Mouse (Mus musculus) heart, adult 2 months (tissue): ENCODE data around the gene Trim69. TPM values are rescaled to one million over a fixed set of nuclear protein-coding genes. Genes with fewer than 3 reads are reported as not detected.
"Not testable (repeated sequence)": the region's sequence is repeated elsewhere in the genome, so short reads cannot be mapped to it uniquely, and the experiment has no call there.

ENCODE experiments used
- DNase-seq, 2 experiments: peaks; one replicate each; pipeline ENCODE4 v3.0.0; 2021
- H3K27ac ChIP-seq: fragments of 200-600 bp; 2 replicates; pipeline ENCODE4 v1.8.1; 2022
- H3K27me3 ChIP-seq: fragments of 200-500 bp; 2 replicates; pipeline ENCODE4 v1.6.1; 2012; ENCODE audit warnings: mild to moderate bottlenecking, low read length, inconsistent platforms, mixed read lengths; ENCODE audit not compliant: control insufficient read depth, insufficient read depth
- H3K36me3 ChIP-seq: fragments of 200-500 bp; 2 replicates; pipeline ENCODE4 v1.6.1; 2012; ENCODE audit warnings: low read length, inconsistent platforms; ENCODE audit not compliant: control insufficient read depth, insufficient read depth
- H3K4me1 ChIP-seq: fragments of 200-500 bp; 2 replicates; pipeline ENCODE4 v1.6.1; 2011; ENCODE audit warnings: low read length; ENCODE audit not compliant: control insufficient read depth, insufficient read depth
- H3K4me3 ChIP-seq: fragments of 200-600 bp; 2 replicates; pipeline ENCODE4 v1.8.1; 2022
- H3K79me2 ChIP-seq: fragments of 200-500 bp; replicated peaks from 2 replicates; pipeline ENCODE4 v1.6.1; 2012; ENCODE audit warnings: mild to moderate bottlenecking, inconsistent platforms, low read length, moderate library complexity, mixed read lengths; ENCODE audit not compliant: control insufficient read depth, insufficient read depth
- H3K9ac ChIP-seq: fragments of 200-500 bp; 2 replicates; pipeline ENCODE4 v1.6.1; 2012; ENCODE audit warnings: low read depth, mild to moderate bottlenecking, control low read depth, inconsistent platforms, low read length, mixed read lengths
- CTCF ChIP-seq: fragments of 200-600 bp; IDR thresholded peaks from 2 replicates; pipeline ENCODE4 v1.8.1; 2022; ENCODE audit warnings: antibody characterized with exemption, mild to moderate bottlenecking, moderate library complexity
- EP300 ChIP-seq: fragments of 200-500 bp; IDR thresholded peaks from 2 replicates; pipeline ENCODE4 v1.6.1; 2011; ENCODE audit warnings: low read depth, low read length, control low read depth; ENCODE audit not compliant: insufficient read depth
- POLR2A ChIP-seq: fragments of 200-500 bp; IDR thresholded peaks from 2 replicates; pipeline ENCODE4 v1.6.1; 2011; ENCODE audit warnings: mild to moderate bottlenecking, low read depth, low read length, control low read depth; ENCODE audit not compliant: insufficient read depth
- WGBS: fragments of 180-500 bp; shearing (Covaris S2); methylation state at CpG from one replicate; pipeline ENCODE4 v1.1.7; 2018; 5-methylcytosine and 5-hydroxymethylcytosine counted together
- intact Hi-C: fragments of 180-260 bp; cut with DNase I; formaldehyde crosslinking; loops from one replicate; pipeline ENCODE4 v1.15.1; 2025
- polyA plus RNA-seq: library from polyadenylated mRNA; depleted of rRNA; stranded (reverse); fragments of >200 nt; gene quantifications from 2 replicates; pipeline ENCODE4 v1.2.3, GENCODE M21; 2012
- total RNA-seq, 2 experiments: library from RNA; stranded (reverse); gene quantifications; 2 replicates each; pipeline ENCODE4 v1.2.3; 2021

Gene Trim69
- total and polyA plus RNA-seq, 3 experiments: not detected

- no peaks in the 10 kb centered on the region for H3K4me1 ChIP-seq
- H3K27ac ChIP-seq: no peak overlapping the region
- intact Hi-C loops: no loop called here
- no peak for TF ChIP-seq CTCF
- no peak for TF ChIP-seq EP300
- TF ChIP-seq POLR2A: no peak
- no peaks in the 10 kb centered on the region for H3K79me2 ChIP-seq
- H3K9ac ChIP-seq: no peak overlapping the region
- H3K27me3 ChIP-seq: no peaks in the 10 kb centered on the region
- no peaks in the 10 kb centered on the region for H3K36me3 ChIP-seq
- DNase-seq: no peak
- WGBS: 57% methylated on average over 2 of the region's 2 CpGs
- H3K4me3 ChIP-seq: no peak overlapping the region
Measured at GRCm38 (mm10) chr2:122206440-122207107, 46.1 kb downstream of the Trim69 start.

DNA sequence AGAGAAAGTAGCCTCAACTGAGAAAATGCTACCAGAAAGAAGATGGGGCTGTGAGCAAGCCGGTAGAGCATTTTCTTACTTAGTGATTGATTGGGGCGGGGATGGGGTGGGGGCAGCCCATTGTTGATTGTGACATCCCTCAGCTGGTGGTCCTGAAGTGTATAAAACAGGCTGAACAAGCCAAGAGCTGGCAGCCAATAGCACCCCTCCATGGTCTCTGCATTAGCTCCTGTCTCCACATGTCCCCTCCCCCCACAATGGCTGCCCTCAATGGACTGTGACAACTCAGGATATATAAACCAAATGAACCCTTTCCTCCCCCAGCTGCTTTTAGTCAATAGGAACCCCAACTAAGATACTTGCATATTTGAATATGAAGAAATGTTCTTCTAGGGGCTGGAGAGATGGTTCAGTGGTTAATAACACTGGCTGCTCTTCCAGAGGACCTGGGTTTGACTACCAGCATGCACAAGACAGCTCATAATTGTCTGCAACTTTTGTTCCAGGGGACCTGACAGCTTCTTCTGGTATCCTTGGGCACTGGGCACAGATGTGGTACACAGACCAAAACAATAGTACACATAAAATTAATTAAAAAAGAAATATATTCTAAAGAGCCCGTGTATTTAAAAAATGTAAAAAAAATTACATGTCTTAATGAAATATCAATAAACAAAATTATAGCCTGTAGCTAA, 50.2 kb downstream of the Trim69 start:
- intact Hi-C loops: no loop called here
- Histone ChIP-seq H3K4me3 (no peak overlapping the region), H3K4me1 (no peaks in the 10 kb centered on the region), H3K79me2 (no peaks in the 10 kb centered on the region), H3K36me3 (no peaks in the 10 kb centered on the region), H3K27ac (no peak overlapping the region), H3K9ac (no peak overlapping the region), H3K27me3 (no peaks in the 10 kb centered on the region)
- TF ChIP-seq EP300 (no peak), CTCF (no peak), POLR2A (no peak)
- 84% methylated on average over 3 of the region's 3 CpGs for WGBS
- no peak for DNase-seq

GRCm38 (mm10) chr2:122217075-122217474, 56.6 kb downstream of the Trim69 start:
- WGBS: 74% methylated on average over 4 of the region's 4 CpGs

GRCm38 (mm10) chr2:122218234-122218633, 57.7 kb downstream of the Trim69 start:
- 72% methylated on average over 2 of the region's 2 CpGs for WGBS
- no peak overlapping the region for H3K27ac ChIP-seq
- no peak overlapping the region for H3K4me3 ChIP-seq
- TF ChIP-seq EP300 (no peak), POLR2A (no peak)
- intact Hi-C loops: no loop called here
- DNase-seq: no peak
- no peak overlapping the region for H3K9ac ChIP-seq
- H3K79me2 ChIP-seq: no peaks in the 10 kb centered on the region
- no peaks in the 10 kb centered on the region for H3K36me3 ChIP-seq
- H3K27me3 ChIP-seq: no peaks in the 10 kb centered on the region
- H3K4me1 ChIP-seq: no peaks in the 10 kb centered on the region

More at GRCm38 (mm10) chr2:122217075-122217474, 56.6 kb downstream of the Trim69 start:
- H3K4me3 ChIP-seq, H3K9ac ChIP-seq, DNase-seq, H3K36me3 ChIP-seq, H3K4me1 ChIP-seq, H3K27ac ChIP-seq, intact Hi-C loops, H3K79me2 ChIP-seq, H3K27me3 ChIP-seq: not testable (repeated sequence)

DNA sequence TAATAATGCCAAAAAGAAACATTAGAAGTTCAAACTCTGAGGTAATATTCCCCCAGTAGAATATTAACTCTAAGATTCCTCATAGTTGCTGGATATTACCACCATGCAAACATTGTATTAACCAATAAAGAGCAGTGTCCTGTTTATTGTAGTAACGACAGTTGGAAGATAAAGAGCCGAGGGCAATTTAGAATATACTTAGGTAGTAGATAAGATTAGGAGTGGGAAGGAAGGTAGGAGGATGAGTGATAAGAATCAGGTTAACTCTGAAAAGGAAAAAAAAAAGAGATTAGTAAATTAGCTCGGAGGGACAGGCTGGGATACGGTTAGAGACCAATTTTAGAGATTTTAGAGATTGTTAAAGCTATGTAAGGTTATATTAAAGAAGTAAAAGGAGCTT, 60.9 kb downstream of the Trim69 start:
- H3K27ac ChIP-seq: no peak overlapping the region
- no peak for DNase-seq
- H3K4me3 ChIP-seq: no peak overlapping the region
- no peak overlapping the region for H3K9ac ChIP-seq
- no peak for TF ChIP-seq CTCF
- no peak for TF ChIP-seq POLR2A
- no peak for TF ChIP-seq EP300
- H3K4me1 ChIP-seq: no peaks in the 10 kb centered on the region
- no peaks in the 10 kb centered on the region for H3K27me3 ChIP-seq
- no peaks in the 10 kb centered on the region for H3K79me2 ChIP-seq
- H3K36me3 ChIP-seq: no peaks in the 10 kb centered on the region
- intact Hi-C loops: no loop called here
- 36% methylated on average over 4 of the region's 4 CpGs for WGBS

DNA sequence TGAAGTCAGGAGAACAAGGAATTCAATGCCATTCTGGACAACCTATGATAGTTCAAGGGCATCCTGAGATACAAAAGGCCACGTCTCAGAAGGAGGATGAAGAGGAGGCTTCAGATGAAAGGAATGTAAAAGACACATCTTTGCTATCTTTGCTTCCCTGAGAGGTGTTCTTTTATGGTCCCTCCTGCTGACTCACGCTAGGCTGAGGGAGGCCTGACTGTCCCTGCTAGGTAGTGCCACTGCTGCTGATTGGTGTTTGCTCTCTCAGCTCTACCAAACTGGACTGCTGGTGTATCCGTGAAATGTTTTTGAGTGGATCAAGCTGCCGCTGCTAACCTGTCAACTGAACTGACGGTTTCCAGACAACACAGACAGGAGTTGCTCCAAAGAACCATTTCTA, 61.3 kb downstream of the Trim69 start:
- WGBS: 36% methylated on average over 5 of the region's 5 CpGs

More for the DNA sequence above, 61.3 kb downstream of the Trim69 start:
- DNase-seq: no peak
- intact Hi-C loops: no loop called here
- no peak overlapping the region for H3K9ac ChIP-seq
- no peak overlapping the region for H3K4me3 ChIP-seq
- no peaks in the 10 kb centered on the region for H3K4me1 ChIP-seq
- no peak overlapping the region for H3K27ac ChIP-seq
- TF ChIP-seq CTCF: no peak
- TF ChIP-seq EP300: no peak
- no peak for TF ChIP-seq POLR2A
- H3K79me2 ChIP-seq: no peaks in the 10 kb centered on the region
- H3K27me3 ChIP-seq: no peaks in the 10 kb centered on the region
- H3K36me3 ChIP-seq: no peaks in the 10 kb centered on the region
